Mouse (Mus musculus): Measurements from ENCODE around the gene Terf2.

GRCm38 (mm10) chr8:107100635-107101034, 4.3 kb upstream of the Terf2 start:
- TF ChIP-seq POLR2A (IDR thresholded peaks at IDR 0.05; ENCODE audit: insufficient read depth, low read depth, low read length): no peak
- no peak for TF ChIP-seq CTCF (IDR thresholded peaks at IDR 0.05; ENCODE audit: insufficient read depth, low read depth, low read length)

All from olfactory bulb, adult 2 months (tissue).